Mouse (Mus musculus) retina, adult 2 months (tissue): ENCODE data around the gene Retreg1.

Source experiments
- DNase-seq: peaks from one replicate; pipeline ENCODE4 v3.0.0-alpha.2; 2012; ENCODE audit warnings: low read depth, low spot score

The Retreg1 gene

DNA sequence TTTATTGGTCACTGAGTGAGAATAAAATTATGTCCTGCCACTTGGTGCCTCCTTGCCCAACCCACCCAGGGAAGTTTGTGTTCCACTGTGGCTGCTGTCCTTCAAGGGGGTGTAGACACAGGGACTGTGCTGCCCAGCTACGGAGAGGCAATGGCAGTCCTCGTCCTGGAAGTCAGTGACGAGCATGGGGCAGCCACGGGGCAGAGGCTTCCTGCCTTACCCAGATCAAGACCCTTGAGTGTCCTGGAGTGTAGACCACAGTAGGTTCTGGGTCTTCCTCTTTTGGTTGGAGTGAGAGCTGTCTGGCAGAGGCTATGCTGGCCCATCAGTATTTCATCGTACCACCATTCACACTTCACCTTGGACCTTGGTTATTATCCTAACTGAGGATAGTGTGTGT is 37.2 kb downstream of the Retreg1 start:
- no peak for DNase-seq

DNA sequence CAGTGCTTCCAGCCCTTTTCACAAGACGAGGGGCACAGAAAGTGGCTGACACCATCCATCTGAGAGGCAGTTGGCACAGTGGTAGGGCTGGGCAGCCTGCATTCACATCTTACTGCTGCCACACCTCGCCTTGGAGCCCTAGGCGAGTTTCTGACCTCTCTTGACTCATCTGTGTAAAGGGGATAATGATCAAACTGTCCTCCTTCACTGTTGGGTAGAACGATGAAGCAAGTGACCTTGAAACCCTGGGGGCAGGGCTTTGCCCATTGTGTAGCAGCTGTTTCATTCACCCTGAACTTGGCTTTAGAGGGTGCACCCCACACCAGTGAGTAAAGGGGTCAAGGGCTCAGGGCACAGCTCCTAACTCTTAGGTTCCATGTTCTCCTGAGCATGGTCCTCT is 39.0 kb downstream of the Retreg1 start:
- no peak for DNase-seq

DNA sequence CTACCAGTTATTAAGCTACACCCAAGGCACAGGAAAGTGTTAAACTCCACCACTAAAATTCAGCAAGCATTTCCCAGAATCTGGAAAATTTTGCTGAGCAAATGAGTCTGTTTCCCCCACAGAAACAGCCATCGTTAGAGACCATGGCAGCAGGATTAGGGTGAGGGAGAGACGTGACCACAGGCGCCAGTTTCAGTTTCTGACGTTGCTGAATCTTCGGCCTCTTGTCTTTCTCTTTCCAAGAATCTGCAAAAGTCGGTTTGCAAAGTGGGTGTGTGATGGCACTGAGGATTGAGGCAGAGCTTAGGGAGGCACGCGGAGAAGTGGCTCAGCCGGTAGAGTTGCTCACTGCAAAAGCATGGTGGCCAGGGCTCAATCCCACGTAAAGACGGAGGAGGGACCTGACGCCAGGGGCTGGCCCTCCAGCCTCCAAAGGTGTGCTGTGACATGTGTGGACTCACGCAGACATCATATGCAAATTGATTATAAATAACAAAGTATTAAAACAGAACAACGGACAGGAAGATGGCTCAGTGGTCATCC is 41.5 kb downstream of the Retreg1 start:
- DNase-seq = no peak

DNA sequence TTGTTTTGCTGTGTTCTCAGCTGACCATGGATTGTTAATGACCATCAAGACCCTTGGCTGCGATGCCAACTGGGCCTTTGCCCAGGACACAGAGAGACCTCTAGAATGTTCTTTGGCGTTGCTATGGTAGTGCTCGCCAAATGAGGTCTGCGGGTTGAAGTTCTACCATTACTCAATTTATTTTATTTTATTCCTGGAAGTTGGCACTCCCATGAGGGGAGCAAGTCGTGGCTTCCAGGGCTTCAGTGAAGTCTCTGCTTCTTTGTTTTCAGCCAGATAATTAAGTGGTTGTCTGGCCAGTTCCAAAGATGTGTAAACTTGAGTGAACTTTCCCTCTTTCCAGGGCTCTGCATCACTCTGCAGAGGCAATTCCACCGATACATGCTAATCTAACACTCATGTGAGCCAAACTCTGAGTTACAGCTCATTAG is 43.6 kb downstream of the Retreg1 start:
- DNase-seq = no peak

DNA sequence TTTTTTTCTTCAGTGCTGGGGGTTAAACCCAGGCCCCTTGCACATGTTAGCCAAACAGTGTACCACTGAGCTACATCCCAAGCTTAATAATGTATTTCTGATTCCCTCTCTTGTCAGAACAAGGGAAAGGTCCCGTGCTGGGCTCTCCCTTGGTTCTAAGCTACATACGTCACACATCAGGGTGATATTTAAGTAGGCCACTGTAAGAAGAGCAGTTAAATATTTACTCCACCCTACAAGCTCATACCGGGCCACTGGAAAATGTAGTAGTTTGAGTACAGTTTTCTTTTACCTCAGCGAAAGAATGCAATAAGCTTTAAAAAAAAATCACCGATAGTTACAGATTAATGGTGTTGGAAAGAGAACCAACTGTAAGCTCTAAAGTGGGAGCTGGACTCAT is 46.9 kb downstream of the Retreg1 start:
- no peak for DNase-seq

DNA sequence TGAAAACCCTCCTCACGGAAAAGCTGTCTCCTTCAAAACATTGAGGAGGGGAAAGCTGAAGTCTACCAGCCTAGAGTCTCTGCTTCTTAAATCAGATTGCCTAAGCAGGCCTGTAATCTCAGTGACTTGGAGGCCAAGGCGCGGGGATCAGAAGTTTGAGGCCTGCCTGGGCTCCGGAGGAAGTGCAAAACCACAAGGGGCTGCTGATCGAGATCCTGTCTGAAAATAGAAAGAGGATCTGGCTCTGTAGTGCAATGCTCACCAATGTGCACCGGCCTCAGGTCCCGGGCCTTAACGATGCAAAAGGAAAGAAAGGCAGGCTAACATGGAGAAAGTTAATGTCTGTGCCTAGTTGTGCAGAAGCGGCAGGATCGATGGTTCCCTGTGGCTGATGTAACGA is 48.6 kb downstream of the Retreg1 start:
- DNase-seq = no peak

DNA sequence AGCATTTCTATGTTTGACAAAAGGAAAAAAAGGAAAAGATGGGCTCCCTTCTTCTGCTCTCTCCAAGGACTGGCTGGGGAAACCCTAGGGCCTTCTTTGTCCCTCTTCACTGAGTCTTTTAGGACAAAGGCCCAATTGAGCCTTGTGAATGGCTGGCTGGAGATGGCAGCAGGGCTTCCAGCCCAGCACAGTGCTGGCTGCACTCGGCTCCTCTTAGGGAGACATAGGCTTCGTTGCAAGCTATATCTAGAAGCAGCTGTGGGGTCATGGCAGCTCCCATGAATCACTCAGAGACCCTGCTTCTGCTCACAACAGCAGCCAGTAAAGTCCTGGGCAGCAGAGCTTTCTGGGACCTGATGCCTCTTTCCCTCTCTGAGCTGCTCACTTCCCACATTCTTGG is 50.3 kb downstream of the Retreg1 start:
- no peak for DNase-seq

DNA sequence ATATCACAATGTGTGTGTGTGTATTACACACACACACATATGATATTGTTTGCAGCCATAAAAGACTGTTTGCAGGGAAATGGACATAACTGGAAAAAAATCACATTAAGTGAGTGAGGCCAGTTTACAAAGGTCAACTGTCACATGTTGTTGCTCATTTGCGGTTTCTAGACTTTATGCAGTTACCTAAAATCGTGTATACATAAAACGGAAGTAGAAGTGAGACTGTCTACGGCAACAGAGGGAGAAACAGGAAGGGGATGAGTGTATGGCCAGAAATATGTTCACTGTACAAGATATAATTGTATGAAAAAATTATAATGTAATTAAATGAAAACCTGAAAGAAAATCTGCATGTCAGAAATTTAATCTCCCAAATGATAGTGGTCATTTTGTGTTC is 53.8 kb downstream of the Retreg1 start:
- DNase-seq = no peak

DNA sequence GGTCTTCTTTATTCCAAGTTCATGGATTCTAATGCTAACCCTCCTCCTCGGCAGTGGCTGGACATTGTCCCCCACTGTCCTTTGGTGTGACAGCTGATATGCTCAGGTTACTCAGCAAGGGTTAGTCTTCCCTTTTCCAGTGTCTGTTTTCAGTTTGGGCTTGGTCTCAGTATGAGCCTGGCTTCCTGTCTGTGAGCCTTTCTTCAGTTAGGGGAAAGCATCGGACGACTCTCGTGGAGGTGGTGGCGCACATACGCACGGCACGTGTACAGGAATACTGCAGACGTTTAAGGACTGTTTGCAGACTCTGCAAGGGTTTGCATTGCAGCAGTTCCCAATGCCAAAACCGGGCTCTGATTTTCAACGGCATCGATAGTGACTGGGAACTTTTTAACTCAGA is 54.6 kb downstream of the Retreg1 start:
- DNase-seq = no peak

DNA sequence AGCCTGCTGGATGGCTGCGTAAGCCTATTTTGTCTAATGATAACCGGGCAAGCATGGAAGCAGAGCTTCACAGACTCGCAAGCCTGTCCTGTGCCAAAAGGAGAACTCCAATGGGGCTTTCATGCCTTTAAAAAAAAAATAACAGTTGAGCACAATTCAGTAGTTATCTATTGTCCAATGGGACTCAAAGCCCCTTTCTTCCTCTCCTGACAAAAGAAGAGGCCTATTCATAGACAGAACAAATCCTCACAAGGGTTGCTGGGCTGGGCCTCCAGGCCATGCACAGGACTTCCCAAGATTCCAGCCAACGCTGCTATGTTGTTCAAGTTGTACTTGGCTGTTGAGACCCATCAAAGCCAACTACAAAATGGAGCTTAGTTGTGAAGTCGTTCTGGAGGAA is 56.0 kb downstream of the Retreg1 start:
- DNase-seq = no peak

DNA sequence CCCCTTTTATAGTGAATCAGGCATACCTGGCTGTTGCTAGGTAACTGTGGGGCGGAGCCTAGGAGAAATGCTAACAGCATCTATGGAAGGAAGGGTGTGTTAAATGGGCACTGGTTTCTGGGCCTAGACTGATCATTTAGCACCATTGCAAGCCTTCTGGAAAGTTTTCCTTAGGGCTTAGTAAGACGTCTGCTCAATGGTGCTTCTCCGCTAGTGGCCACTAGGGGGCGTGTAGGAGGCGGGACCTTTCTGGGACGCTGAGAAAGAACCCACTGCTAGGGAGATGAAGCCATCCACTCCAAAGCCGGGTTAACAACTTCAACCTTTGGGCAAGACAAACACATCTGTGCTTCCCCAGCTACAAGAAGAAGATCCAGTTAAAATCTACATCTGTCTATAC is 57.6 kb downstream of the Retreg1 start:
- DNase-seq = no peak

DNA sequence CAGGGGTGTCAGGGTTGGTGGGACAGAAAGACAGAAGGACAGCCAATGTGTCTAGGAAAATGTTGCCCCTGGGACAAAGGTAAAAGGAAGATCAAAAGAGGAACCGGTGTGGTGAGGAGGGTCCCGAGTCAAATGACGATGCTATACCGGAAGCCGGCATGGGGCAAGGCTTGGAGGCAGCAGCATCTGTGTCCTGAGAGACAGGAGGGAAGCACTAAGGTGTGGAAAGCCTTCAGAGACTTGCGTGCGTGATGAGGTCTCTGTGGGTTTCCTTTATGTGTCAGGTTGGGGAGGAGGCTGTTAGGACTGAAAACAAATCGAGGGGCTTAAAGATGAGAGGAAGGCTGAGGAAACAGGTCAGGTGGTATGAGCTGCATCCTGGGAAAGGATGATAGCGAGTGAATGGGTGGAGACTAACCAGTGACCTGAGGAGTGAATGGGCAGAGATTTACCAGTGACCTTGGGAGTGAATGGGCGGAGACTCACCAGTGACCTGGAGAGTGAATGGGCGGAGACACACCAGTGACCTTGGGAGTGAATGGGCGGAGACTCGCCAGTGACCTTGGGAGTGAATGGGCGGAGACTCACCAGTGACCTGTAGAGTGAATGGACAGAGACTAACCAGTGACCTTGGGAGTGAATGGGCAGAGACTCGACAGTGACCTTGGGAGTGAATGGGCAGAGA is 60.1 kb downstream of the Retreg1 start:
- DNase-seq = no peak

DNA sequence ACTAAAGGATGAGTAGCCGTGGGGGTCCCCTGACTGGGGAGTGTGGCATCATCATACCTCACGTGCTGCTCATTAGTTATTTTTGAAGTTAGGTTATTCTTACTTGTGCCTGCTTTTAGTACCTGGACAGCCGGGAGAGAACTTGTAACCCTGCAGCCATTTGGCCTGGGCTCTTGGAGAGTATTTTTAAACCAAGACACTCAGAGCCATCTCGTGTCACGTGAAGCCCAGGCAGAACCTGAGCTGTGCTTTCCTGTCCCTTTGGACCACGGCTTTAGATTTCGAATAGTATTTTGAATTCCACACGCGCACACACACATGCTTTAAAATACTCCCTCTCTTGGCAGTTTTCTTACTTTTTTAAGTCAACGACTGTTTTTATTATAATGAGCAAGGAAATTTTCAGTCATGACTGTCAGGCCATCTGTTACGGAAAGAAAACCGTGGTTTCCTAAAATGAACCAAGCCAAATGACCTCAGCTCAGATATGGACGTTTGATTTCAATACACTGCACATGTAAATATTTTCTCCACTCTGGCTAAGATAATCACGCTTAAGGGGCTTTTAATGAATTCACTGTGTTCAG is 61.5 kb downstream of the Retreg1 start:
- no peak for DNase-seq

DNA sequence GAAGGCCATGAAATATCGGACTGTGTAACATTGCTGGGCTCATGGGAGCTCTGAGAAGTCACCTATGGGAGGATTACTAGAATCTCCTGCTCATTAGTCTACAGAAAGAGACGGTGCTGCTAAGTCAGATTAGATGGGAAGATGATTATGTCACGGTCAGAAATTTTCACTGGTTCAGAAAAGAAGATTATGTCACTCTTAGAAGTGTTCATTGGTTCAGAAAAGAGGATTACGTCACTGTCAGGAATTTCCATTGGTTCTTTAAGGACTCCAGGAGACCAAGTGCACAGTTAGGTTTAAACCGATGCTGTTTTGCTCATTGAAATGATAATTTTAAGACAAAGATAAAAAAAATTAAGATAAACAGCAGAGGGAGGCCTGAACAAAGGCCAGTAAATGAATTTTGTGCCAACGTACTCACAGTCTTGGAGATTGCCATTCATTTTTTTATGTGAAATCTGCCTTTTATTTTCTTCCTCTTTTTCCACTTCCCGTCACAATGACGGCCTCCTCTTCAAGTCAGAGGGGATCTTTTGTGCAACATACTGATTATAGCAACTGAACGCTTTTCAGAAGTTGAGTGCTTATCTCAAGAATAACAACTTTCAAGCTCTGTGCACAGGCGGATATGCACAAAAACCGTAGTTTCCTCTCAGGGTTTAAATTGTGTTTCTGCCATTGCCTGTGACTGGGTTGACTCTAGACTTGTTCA is 67.0 kb downstream of the Retreg1 start:
- DNase-seq = no peak

DNA sequence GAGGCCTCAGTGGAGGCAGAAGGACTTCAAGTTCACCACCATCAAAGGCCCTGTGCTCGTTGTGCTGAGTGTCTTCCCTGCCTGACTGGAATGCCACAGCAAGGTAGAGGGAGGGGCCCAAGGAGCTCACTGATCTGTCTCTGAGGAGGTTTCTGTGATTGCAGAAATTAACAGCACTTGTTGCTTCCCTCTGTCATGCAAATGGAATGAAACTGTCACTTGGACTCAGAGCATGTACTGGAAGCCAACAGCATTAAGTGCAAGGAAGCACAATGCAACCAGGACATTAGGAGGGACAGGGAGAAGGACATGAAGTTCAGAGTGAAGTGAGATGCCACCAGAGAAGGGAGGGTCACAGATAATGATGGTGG is 67.5 kb downstream of the Retreg1 start:
- DNase-seq = no peak

DNA sequence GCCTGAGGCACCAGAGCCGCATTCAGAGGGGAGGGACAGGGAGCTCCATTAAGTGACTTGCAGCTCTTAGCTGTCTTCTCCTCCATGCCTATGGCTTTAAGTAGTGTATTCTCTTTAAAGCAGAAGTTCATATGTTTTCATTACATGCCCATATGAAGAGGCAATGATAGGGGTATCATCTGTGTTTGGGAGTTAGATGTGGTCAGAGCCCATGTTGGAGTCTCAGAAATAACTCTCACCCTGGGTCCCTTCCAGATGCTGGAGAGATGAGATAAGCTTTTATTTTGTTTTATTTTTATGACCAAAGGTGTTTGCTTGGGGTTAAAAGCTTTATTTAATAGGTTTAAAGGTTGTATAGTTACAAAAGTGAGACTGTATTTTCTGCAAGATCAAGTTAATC is 67.9 kb downstream of the Retreg1 start:
- no peak for DNase-seq

DNA sequence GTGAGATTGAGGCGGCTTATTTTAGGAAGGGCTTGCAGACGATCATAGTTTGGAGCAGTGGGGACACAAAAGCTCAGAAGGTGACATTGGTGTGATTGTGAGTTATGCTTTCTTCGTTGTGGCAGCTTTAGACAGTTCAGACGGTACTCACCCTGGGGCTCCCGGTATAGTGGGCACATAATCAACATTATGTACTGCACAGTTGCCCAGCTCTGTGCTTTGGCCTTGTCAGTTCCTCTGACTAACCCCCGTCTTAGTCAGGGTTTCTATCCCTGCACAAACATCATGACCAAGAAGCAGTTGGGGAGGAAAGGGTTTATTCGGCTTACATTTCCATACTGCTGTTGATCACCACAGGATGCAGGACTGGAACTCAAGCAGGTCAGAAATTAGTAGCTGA is 69.9 kb downstream of the Retreg1 start:
- DNase-seq = no peak

DNA sequence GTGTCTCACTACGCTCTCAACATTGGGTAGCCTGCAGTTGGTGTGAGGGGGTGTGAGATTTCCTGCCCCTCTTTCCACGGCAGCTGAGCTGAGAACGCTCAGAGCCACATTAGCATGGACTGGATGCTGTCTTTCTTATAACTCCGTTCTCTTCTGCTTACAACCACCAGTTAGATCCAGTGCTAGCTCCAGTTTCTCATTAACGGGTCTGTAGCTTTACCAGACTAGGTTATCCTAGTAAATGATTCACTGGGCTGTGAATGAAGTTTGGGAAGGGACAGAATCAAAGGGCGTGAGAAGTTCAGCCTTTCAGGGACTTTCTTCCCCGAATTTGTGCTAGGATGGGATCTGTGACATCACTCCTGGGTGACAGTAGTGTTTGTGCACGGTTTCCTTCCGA is 70.7 kb downstream of the Retreg1 start:
- no peak for DNase-seq

DNA sequence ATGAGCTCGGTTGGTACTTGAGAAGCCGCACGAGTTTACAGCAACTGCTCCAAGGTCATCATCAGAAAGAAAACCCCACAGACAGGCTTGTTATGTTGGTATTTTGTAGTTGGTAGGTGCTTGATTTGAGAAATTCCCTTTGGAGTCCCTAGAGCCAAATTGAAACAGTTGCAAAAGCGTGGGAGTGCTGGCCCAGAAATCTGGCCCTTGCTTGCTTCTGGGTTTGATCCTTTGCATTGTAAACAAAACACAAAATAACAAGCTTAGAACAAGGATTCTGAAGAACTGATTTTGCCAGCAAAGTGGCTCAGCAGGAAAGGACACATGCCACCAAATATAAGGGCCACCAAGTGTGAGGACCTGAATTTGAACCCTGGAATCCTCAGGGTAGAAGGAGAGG is 71.2 kb downstream of the Retreg1 start:
- no peak for DNase-seq

DNA sequence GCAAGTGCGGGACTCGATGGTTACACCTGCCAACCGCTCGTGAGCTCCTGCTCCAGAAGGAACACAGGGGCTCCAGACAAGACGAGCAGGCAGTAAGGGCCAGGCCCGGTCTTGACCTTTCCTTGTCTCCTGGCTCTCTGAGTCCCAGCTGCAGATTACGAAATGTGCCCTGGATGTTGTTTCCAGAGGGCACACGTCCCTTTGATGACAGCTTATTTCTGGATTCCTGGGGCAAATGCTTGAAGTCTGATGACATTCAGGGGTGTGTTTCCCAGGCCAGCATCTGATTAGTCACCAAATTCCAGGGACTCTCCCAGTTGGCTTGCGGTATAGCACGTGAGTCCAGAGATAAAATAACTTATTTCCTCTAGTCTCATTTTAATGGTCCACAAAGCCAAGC is 72.0 kb downstream of the Retreg1 start:
- no peak for DNase-seq

DNA sequence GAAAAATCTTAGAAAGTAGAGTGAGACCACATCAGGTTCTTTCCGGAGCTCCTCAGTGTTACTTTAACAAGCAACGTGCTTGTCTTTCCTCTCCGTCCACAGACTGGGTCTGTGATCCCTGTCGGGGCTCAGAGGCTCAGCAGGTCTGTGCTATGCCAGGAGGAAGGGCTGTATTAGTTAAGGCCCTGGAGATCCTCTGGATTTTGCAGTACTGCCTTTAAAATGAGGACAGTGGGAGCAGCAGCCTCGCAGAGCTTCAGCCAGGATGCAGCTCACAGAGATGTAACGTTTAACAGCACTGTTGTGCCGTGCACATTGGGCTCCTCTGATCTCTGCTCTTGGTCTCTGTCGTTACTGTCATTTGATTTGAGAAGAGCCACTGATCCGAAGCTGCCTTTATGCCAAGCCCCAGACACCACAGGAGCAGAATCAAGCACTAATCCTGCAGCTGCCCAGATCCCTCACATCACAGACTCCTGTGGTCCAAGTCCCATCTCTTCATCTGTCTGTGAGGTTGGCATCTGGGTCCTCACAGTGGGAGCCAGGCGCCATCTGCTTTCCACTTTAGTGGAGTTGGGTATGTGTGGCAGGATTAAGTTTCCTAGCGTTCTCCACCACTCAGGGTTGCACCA is 72.7 kb downstream of the Retreg1 start:
- DNase-seq = no peak

DNA sequence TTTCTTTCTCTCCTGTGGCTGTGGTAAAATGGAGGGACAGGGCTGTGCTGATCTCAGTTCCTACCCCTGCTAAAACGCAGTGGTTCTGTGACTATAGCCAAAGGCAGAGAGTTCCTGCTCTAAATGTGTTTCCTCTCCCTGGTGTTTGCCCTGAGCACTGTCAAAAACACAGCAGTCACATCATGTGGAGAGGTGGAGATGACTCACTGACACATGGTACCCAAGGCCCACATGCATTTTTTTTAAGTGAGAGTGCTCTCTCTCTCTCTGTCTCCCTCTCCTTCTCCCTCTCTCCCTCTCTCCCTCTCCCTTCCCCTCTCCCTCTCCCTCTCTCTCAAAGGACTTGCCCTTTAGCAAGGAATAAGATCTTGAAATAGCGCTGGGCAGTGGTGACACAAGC is 73.3 kb downstream of the Retreg1 start:
- DNase-seq = no peak

DNA sequence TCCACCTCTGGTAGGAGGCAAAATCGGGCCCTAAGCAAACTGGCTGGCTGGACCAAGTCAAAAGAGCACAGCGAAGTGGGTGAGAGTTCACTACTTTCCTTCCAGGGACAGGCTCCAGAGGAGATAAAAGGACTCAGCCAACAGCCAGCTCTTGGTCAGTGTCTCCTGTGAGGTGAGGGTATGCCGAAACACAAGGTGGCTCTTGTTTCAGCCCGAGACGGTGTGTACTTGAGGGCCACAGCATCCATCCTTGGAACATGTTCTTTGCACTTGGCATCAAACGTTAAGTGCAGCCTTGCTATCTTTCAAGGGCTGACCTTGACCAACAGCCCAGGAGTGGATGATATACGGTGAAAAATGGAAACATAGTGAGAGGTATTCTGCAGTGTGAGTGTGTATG is 75.7 kb downstream of the Retreg1 start:
- DNase-seq = no peak
